Mouse (Mus musculus): ENCODE data around the gene Vcp. TPM values are rescaled to one million over a fixed set of nuclear protein-coding genes. Genes with fewer than 3 reads are reported as not detected.

The Vcp gene
- polyA plus RNA-seq, 1 experiment from 2014 or later: 356 TPM

- H3K4me1 ChIP-seq (replicated peaks; ENCODE audit: insufficient read depth, low read length): peaks cover 9% of the 10 kb centered on the region; the same call in 1 of the 2 replicates
- no peak overlapping the region for H3K4me3 ChIP-seq (replicated peaks; ENCODE audit: low read depth, low read length)
- H3K9ac ChIP-seq (ENCODE audit: low read depth, low read length): no peak overlapping the region
- H3K27me3 ChIP-seq (ENCODE audit: insufficient read depth, low read length): no peaks in the 10 kb centered on the region
- H3K36me3 ChIP-seq (ENCODE audit: insufficient read depth, low read length): peaks cover 37% of the 10 kb centered on the region
- TF ChIP-seq CTCF (IDR thresholded peaks at IDR 0.05; ENCODE audit: low read depth): no peak
- ATAC-seq (replicated peaks; ENCODE audit: low FRiP score, low read depth) (no peak), DNase-seq (ENCODE audit: low spot score) (no peak)
- H3K9me3 ChIP-seq (replicated peaks; ENCODE audit: low read length): no peaks in the 10 kb centered on the region
- no peak overlapping the region for H3K27ac ChIP-seq
- WGBS: 79% methylated on average over 17 of the region's 17 CpGs
- H3K4me2 ChIP-seq (ENCODE audit: low read length): no peak overlapping the region
Observed at GRCm38 (mm10) chr4:43021341-43021740, 21.0 kb upstream of the Vcp start.

- H3K4me1 ChIP-seq (replicated peaks; ENCODE audit: insufficient read depth, low read length): peaks cover 9% of the 10 kb centered on the region; the same call in 1 of the 2 replicates
- 89% methylated on average over 16 of the region's 16 CpGs for WGBS
- no peaks in the 10 kb centered on the region for H3K27me3 ChIP-seq (ENCODE audit: insufficient read depth, low read length)
- DNase-seq (ENCODE audit: low spot score) (no peak), ATAC-seq (replicated peaks; ENCODE audit: low FRiP score, low read depth) (no peak)
- no peak overlapping the region for H3K9ac ChIP-seq (ENCODE audit: low read depth, low read length)
- H3K4me3 ChIP-seq (replicated peaks; ENCODE audit: low read depth, low read length): no peak overlapping the region
- no peak for TF ChIP-seq CTCF (IDR thresholded peaks at IDR 0.05; ENCODE audit: low read depth)
- peaks cover 37% of the 10 kb centered on the region for H3K36me3 ChIP-seq (ENCODE audit: insufficient read depth, low read length)
- H3K9me3 ChIP-seq (replicated peaks; ENCODE audit: low read length): no peaks in the 10 kb centered on the region
- H3K4me2 ChIP-seq (ENCODE audit: low read length): no peak overlapping the region
- no peak overlapping the region for H3K27ac ChIP-seq
Observed at GRCm38 (mm10) chr4:43020876-43021275, 20.6 kb upstream of the Vcp start.

GRCm38 (mm10) chr4:43019641-43020465 lies 19.5 kb upstream of the Vcp start:
- Histone ChIP-seq H3K9ac (ENCODE audit: low read depth, low read length) (no peak overlapping the region), H3K27me3 (ENCODE audit: insufficient read depth, low read length) (no peaks in the 10 kb centered on the region), H3K9me3 (replicated peaks; ENCODE audit: low read length) (no peaks in the 10 kb centered on the region), H3K36me3 (ENCODE audit: insufficient read depth, low read length) (peaks cover 37% of the 10 kb centered on the region), H3K4me1 (replicated peaks; ENCODE audit: insufficient read depth, low read length) (peaks cover 6% of the 10 kb centered on the region; the same call in 1 of the 2 replicates), H3K4me3 (replicated peaks; ENCODE audit: low read depth, low read length) (no peak overlapping the region), H3K27ac (no peak overlapping the region), H3K4me2 (ENCODE audit: low read length) (no peak overlapping the region)
- ATAC-seq (replicated peaks; ENCODE audit: low FRiP score, low read depth) (no peak), DNase-seq (ENCODE audit: low spot score) (no peak)
- WGBS: 91% methylated on average over 23 of the region's 23 CpGs
- no peak for TF ChIP-seq CTCF (IDR thresholded peaks at IDR 0.05; ENCODE audit: low read depth)

GRCm38 (mm10) chr4:43019176-43019575 lies 18.9 kb upstream of the Vcp start:
- Histone ChIP-seq H3K4me1 (replicated peaks; ENCODE audit: insufficient read depth, low read length) (no peaks in the 10 kb centered on the region), H3K27ac (no peak overlapping the region), H3K9me3 (replicated peaks; ENCODE audit: low read length) (no peaks in the 10 kb centered on the region), H3K4me2 (ENCODE audit: low read length) (no peak overlapping the region), H3K27me3 (ENCODE audit: insufficient read depth, low read length) (no peaks in the 10 kb centered on the region), H3K36me3 (ENCODE audit: insufficient read depth, low read length) (peaks cover 37% of the 10 kb centered on the region), H3K4me3 (replicated peaks; ENCODE audit: low read depth, low read length) (no peak overlapping the region), H3K9ac (ENCODE audit: low read depth, low read length) (no peak overlapping the region)
- DNase-seq (ENCODE audit: low spot score): no peak
- 89% methylated on average over 10 of the region's 10 CpGs for WGBS
- no peak for TF ChIP-seq CTCF (IDR thresholded peaks at IDR 0.05; ENCODE audit: low read depth)
- no peak for ATAC-seq (replicated peaks; ENCODE audit: low FRiP score, low read depth)

GRCm38 (mm10) chr4:43018156-43018555 lies 17.8 kb upstream of the Vcp start:
- Histone ChIP-seq H3K4me2 (ENCODE audit: low read length) (no peak overlapping the region), H3K9me3 (replicated peaks; ENCODE audit: low read length) (no peaks in the 10 kb centered on the region), H3K4me1 (replicated peaks; ENCODE audit: insufficient read depth, low read length) (no peaks in the 10 kb centered on the region), H3K27ac (no peak overlapping the region), H3K4me3 (replicated peaks; ENCODE audit: low read depth, low read length) (no peak overlapping the region), H3K9ac (ENCODE audit: low read depth, low read length) (no peak overlapping the region), H3K27me3 (ENCODE audit: insufficient read depth, low read length) (no peaks in the 10 kb centered on the region), H3K36me3 (ENCODE audit: insufficient read depth, low read length) (peaks cover 37% of the 10 kb centered on the region)
- no peak for TF ChIP-seq CTCF (IDR thresholded peaks at IDR 0.05; ENCODE audit: low read depth)
- no peak for ATAC-seq (replicated peaks; ENCODE audit: low FRiP score, low read depth)
- 93% methylated on average over 4 of the region's 4 CpGs for WGBS
- no peak for DNase-seq (ENCODE audit: low spot score)

- TF ChIP-seq CTCF (IDR thresholded peaks at IDR 0.05; ENCODE audit: low read depth): no peak
- WGBS: 94% methylated on average over 1 of the region's 1 CpGs
Observed at GRCm38 (mm10) chr4:43012091-43012490, 11.8 kb upstream of the Vcp start.

More at GRCm38 (mm10) chr4:43012091-43012490, 11.8 kb upstream of the Vcp start:
- H3K4me1 ChIP-seq (replicated peaks; ENCODE audit: insufficient read depth, low read length): no peaks in the 10 kb centered on the region
- ATAC-seq (replicated peaks; ENCODE audit: low FRiP score, low read depth): no peak
- DNase-seq (ENCODE audit: low spot score): no peak
- H3K27me3 ChIP-seq (ENCODE audit: insufficient read depth, low read length): no peaks in the 10 kb centered on the region
- H3K36me3 ChIP-seq (ENCODE audit: insufficient read depth, low read length): no peaks in the 10 kb centered on the region
- no peak overlapping the region for H3K4me3 ChIP-seq (replicated peaks; ENCODE audit: low read depth, low read length)
- no peak overlapping the region for H3K9ac ChIP-seq (ENCODE audit: low read depth, low read length)
- no peaks in the 10 kb centered on the region for H3K9me3 ChIP-seq (replicated peaks; ENCODE audit: low read length)
- no peak overlapping the region for H3K27ac ChIP-seq
- H3K4me2 ChIP-seq (ENCODE audit: low read length): no peak overlapping the region
